Comparison of ENCODE assay signal across 15 mouse cellular contexts in genomic region chr13:114145249-114145648, GRCm38 (mm10).
"Had no signal": no experiment of that assay in that cellular context is flagged by ENCODE, and none has a peak within 500 bp of the region (broad histone marks: within the 10 kb centered on the region; RNA-seq: fewer than 3 reads in every experiment).

No protein-coding gene starts in this region.

- H3K4me2 ChIP-seq: limb, embryonic 15.5 days; liver, embryonic 12.5 days; lung, embryonic 14.5 days; neural tube, embryonic 15.5 days; stomach, embryonic 15.5 days had no signal

- H3K27ac ChIP-seq: kidney, embryonic 15.5 days; left cerebral cortex, adult 2 months; limb, embryonic 15.5 days; liver, embryonic 12.5 days; midbrain, embryonic 10.5 days; neural tube, embryonic 15.5 days; stomach, embryonic 15.5 days had no signal

- H3K27me3 ChIP-seq: kidney, embryonic 15.5 days; limb, embryonic 15.5 days; liver, embryonic 12.5 days; neural tube, embryonic 15.5 days; stomach, embryonic 15.5 days had no signal

- H3K4me3 ChIP-seq: kidney, embryonic 15.5 days; left cerebral cortex, adult 2 months; limb, embryonic 15.5 days; liver, embryonic 12.5 days; midbrain, embryonic 10.5 days; myocyte; neural tube, embryonic 15.5 days; stomach, embryonic 15.5 days had no signal

- H3K9ac ChIP-seq: kidney, embryonic 15.5 days; limb, embryonic 15.5 days; liver, embryonic 12.5 days; lung, embryonic 14.5 days; neural tube, embryonic 15.5 days; stomach, embryonic 15.5 days had no signal

- DNase-seq: kidney, adult 2 months; kidney, postnatal 14 days; lung, embryonic 14.5 days; lung, postnatal 10 days; lung, postnatal 4 days; thymus, adult 2 months; thymus, postnatal 25 days had no signal

- H3K9me3 ChIP-seq: kidney, embryonic 15.5 days; limb, embryonic 15.5 days; liver, embryonic 12.5 days; midbrain, embryonic 10.5 days; neural tube, embryonic 15.5 days; stomach, embryonic 15.5 days had no signal

- H3K4me1 ChIP-seq: limb, embryonic 15.5 days; stomach, embryonic 15.5 days had no signal

- ATAC-seq: liver, embryonic 12.5 days had no signal

- H3K36me3 ChIP-seq: kidney, embryonic 15.5 days; limb, embryonic 15.5 days; liver, embryonic 12.5 days; midbrain, embryonic 10.5 days; neural tube, embryonic 15.5 days; stomach, embryonic 15.5 days had no signal
